Mouse (Mus musculus) retina, postnatal 7 days (tissue): ENCODE measurements around the gene Phka2.
A peak's percentile ranks its signal among the peaks of the same experiment; 100 is the strongest.

ENCODE experiments used
- DNase-seq: peaks from one replicate; pipeline ENCODE4 v3.0.0-alpha.2; 2012; ENCODE audit warnings: low read depth, low spot score

Phka2 gene

GRCm38 (mm10) chrX:160598562-160599458 is 96.8 kb downstream of the Phka2 start:
- peak; percentile 32 for DNase-seq

GRCm38 (mm10) chrX:160601053-160601452 is 99.1 kb downstream of the Phka2 start:
- no peak for DNase-seq

- no peak for DNase-seq
These were observed 100.8 kb downstream of the Phka2 start for GRCm38 (mm10) chrX:160602770-160603169.

- DNase-seq, result no peak
These were observed 101.3 kb downstream of the Phka2 start for GRCm38 (mm10) chrX:160603316-160603715.

GRCm38 (mm10) chrX:160603981-160604541 is 102.1 kb downstream of the Phka2 start:
- DNase-seq, result no peak

- DNase-seq, result peak; percentile 20
These were observed 107.9 kb downstream of the Phka2 start for GRCm38 (mm10) chrX:160609849-160610248.

GRCm38 (mm10) chrX:160610482-160610881 is 108.5 kb downstream of the Phka2 start:
- no peak for DNase-seq

GRCm38 (mm10) chrX:160610882-160611644 is 109.1 kb downstream of the Phka2 start:
- DNase-seq, result no peak
